Mouse (Mus musculus) cerebellum, postnatal 14 days (tissue): Measurements from ENCODE around the gene Pcmt1.
A peak's percentile ranks its signal among the peaks of the same experiment; 100 is the strongest.

Experiments used
- DNase-seq, 2 experiments: peaks; one replicate each; pipeline ENCODE4 v3.0.0; 2021; ENCODE audit warnings: mixed read lengths in 2 of 2

The Pcmt1 gene

DNA sequence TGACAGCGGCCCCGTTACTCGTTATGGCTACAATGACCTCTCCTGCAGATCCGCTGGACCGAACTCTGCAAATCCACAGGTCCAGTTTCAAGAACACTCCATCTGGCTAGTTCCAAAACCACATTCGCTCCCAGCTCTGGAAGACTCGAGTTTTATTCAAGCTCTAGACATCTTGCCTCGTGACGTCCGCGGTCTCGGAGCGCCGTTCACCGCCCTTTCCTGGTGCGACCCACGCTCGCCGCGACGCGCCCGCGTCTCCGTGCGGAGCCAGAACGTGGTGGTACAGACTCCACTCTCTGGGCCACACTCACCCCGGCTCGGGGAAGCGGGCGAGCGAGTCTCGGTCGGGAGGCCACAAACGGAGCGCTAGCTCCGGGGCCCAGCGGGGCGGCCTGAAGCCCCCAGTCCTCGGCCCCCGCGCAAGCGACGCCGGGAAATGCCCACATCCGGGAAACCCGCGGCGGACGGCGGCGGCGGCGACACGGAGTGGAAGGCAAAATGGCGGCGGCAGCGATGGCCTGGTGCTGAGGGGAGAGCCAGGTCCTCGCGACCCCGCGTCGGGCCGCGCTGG lies at the start of gene Pcmt1, which contains the start of gene Lats1:
Gene Pcmt1, minus strand, starts transcription at position 406 of the 571 bp plus-strand sequence.
Gene Lats1, plus strand, starts transcription at position 484 of the 571 bp plus-strand sequence.
- peak; percentile 92 to 93 for DNase-seq

GRCm38 (mm10) chr10:7727011-7727410 lies 46.1 kb upstream of the Pcmt1 start:
- DNase-seq: no peak

DNA sequence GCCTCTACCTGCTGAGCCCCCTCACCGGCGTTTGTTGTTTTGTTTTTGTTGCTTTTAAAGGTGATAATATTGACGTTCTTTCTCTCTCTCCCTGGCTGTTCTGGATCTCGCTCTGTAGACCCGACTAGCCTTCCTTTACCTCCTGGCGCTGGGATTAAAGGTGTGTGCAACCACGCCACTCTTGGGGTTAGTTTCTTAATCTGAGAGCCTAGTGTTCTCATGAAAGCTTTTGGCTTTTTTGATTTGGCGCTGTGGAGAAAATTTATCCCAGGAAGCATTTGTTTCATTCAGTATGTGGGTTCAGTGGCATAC lies 45.5 kb upstream of the Pcmt1 start:
- DNase-seq: no peak

- DNase-seq: peak; percentile 92
These were observed 45.0 kb upstream of the Pcmt1 start, which contains the start of gene Katna1 for GRCm38 (mm10) chr10:7725751-7726500. Katna1 (plus strand) TSS chr10:7726000.

DNA sequence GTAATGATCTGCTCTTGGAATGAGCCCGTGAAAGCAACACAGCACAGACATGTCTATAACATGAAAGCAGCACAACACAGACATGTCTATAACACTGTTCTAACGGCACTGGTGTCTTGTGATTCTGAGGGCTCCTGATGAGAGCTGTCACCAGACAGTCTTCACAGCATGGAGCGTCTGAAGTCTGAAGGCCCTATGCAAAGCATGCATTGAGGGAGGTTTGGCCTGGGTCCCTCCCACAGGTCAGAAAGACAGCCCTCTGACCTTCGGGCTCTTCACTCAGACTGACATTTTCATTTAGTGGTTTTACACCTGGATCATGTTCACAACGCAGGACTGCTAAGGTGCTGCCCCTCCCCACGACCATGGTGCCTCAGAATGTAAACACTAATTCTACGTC lies 34.1 kb upstream of the Pcmt1 start:
- no peak for DNase-seq

DNA sequence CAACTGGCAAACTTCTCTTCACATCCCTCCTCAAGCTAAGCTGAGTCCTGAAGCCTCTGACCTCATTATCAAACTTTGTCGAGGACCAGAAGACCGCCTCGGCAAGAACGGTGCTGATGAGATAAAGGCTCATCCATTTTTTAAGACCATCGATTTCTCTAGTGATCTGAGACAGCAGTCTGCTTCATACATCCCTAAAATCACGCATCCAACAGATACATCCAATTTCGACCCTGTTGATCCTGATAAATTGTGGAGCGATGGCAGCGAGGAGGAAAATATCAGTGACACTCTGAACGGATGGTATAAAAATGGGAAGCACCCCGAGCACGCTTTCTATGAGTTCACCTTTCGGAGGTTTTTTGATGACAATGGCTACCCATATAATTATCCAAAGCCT lies 31.6 kb upstream of the Pcmt1 start:
- DNase-seq: no peak

DNA sequence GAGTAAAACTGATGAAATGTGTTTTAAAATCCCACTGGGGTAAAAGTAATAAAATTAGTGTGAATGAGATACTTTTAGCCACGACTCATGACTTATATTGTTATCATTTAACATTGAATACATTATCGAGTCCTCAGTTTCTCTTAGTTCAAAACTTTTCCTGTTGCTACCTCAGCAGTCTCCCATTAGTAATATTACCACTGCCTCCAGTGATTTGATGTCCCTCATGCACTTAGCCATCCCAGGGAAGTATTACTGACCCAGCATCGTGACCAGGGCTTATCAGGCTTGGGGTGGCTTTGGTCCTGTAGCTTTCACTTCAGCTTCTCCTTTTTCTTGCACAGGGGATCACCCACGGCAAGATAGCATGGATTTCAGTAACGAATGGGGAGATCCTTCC lies 29.2 kb upstream of the Pcmt1 start:
- no peak for DNase-seq

- no peak for DNase-seq
These were observed 21.6 kb upstream of the Pcmt1 start for GRCm38 (mm10) chr10:7702586-7702985.

DNA sequence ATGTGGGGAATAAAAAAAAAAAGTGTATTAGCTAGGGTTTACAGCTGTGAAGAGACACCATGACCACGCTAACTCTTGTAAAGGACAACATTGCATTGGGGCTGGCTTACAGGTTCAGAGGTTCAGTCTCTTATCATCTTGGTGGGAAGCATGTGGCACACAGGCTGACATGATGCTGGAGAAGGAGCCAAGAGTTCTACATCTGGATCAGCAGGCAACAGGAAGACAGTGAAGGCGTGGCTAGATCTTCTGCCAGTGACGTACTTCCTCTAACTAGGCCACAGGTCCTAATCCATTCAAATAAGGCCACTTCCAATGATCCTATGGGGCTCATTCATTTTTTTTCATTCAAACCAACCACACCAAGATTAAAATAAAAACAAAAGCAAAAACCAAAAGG lies 19.2 kb upstream of the Pcmt1 start:
- DNase-seq: no peak

- DNase-seq: no peak
These were observed 14.3 kb upstream of the Pcmt1 start for GRCm38 (mm10) chr10:7695286-7695685.

DNA sequence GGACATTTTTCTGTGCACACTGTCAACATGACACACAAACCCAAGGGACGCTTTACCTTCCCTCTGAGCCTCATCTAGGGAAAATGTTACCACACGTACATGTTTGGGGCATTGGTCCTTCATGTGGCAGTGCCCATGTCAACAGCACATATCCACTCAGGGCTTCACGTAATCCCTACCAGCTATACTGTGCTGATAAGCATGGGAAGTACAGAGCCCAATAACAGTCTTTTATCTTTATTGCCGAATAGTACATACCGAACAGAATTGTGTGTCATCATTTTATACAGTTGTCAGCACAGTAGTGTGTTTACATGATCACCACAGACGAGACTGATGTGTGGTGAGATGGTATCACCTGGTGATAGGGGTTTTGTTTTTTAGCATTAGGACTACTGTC lies 6.0 kb upstream of the Pcmt1 start:
- DNase-seq: no peak

- no peak for DNase-seq
These were observed 1.3 kb upstream of the Pcmt1 start for GRCm38 (mm10) chr10:7682249-7682648.

GRCm38 (mm10) chr10:7681343-7682025 lies 548 bp upstream of the Pcmt1 start:
- DNase-seq: peak; percentile 83

GRCm38 (mm10) chr10:7673673-7674072 lies 7.3 kb downstream of the Pcmt1 start:
- peak; percentile 41 to 52 for DNase-seq

DNA sequence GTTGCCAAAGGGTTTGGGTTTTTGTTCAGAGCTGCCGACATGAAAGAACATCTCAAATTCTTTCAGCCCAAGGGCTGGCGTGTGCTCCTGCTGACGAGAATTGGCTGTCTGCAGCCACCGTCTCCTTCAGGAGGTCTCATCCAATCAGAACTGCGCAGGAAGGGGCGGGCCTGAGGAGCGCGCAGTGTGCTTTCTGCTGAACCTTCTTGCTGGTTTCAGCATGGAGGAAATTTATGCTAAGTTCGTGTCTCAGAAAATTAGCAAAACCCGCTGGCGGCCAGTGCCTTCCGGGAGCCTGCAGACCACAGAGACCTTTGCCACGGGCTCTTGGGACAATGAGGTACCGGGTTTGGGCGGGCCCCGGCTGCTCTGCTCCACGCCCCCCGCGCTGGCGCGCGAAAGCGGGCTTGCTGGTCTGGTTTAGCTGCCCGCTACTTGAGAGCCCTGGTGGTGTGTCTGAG lies 13.6 kb downstream of the Pcmt1 start, which contains the start of gene Nup43:
Gene Nup43, plus strand, starts transcription at position 162 of the 461 bp plus-strand sequence.
- peak; percentile 92 to 93 for DNase-seq

DNA sequence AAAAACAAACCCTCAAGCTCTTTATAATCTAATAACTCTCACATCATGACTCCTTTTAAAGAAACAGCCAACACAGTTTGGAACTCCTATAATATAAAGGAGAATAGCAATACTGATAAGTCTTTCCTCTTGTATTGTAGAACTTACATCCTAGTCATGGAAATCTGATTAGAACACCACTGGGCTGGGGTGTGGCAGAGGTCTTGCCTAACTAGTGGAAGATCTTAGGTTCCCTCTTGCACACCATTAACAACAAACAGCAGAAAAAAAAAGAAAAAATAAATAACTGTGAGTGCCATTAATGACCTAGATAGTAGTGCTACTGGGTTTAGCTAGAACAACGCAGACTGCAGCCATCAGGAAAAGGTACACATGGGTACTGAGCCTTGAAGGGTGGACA lies 16.0 kb downstream of the Pcmt1 start:
- no peak for DNase-seq

GRCm38 (mm10) chr10:7664027-7664526 lies 16.9 kb downstream of the Pcmt1 start:
- DNase-seq: no peak

- DNase-seq: peak; percentile 93 to 96
These were observed 17.5 kb downstream of the Pcmt1 start for GRCm38 (mm10) chr10:7663159-7664026.

DNA sequence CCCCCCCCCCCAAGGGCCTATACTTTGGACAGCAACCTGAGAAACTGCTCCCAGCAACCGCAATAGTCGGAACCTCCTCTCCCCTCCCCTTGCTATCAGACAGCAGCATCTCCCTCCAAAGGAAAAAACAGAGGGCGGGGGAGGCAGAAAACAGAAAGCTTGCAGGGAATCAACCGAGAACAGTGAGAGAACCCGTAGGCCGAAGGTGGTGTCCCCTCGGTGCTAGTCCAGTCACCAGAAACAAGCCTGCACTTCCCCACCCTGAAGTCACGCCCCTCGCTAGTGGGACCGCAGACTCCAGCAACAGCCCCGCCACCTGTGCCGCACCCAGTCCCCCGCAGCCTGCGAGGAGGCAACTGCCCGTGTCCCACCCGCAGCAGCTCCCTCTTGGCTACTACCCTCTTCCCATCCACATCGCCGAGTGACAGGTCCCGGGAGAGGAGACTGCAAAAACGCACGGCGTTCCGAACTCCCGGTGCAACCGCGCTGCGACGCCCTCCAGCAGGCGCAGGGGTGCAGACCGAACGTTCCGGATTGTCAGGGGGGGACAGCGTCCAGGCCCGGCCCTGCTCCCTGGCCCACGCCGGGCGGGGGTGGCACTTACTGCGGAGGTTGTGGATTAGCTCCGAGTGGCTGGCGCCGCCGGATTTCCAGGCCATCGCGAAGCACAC lies 18.3 kb downstream of the Pcmt1 start:
- DNase-seq: no peak

GRCm38 (mm10) chr10:7651057-7651456 lies 29.9 kb downstream of the Pcmt1 start:
- no peak for DNase-seq

DNA sequence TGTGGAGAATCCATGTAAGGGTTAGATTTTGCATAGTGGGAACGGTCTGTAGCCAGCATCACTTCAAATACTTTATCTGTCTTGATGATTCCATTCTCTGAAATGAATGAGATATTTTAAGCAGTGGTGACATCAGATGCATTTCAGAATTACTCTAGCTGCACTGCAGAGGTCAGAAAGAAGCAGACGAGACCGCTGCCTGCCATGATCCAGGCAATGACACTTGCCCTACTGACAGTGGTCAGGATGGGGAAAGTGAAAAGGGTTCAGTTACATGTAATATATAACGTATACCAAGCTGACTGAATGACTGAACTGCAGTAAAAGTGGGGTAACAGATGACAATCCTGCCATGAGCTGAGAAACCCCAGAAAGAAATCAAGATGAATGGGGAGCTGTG lies 31.9 kb downstream of the Pcmt1 start:
- DNase-seq: no peak

DNA sequence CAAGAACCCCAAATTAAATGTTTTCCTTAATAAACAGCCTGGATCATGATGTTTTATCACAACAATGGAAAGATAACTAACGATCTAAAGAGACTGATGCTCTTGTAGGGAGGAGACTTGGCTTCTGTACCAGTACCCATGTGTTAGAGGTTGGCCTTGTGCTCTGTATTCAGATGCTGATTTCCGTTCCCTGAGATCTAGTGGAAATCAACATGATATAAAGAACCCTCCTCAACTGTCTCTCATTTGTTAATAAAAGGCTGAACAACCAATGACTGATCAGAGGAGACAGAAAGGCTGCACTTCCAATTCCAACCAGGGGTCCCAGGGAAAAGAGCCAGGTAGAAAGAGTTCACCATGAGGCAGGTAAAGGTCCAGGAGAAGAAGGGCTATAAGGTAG lies 35.0 kb downstream of the Pcmt1 start:
- no peak for DNase-seq
